Mouse (Mus musculus) right cerebral cortex, postnatal 10 days (tissue): ENCODE measurements at regions not wholly inside any gene's neighbourhood (a gene's known extent, or its start where the extent isn't known, plus 50 kb on each side); places are given as distances from the start of the nearest gene placed in this dataset.
A peak's percentile ranks its signal among the peaks of the same experiment; 100 is the strongest.

ENCODE experiments used
- DNase-seq, 2 experiments: peaks; one replicate each; pipeline ENCODE4 v3.0.0; 2021; ENCODE audit warnings: low spot score in 2 of 2

GRCm38 (mm10) chr8:127662776-127663499 is 599.2 kb downstream of the Pard3 start:
- no peak for DNase-seq

GRCm38 (mm10) chr8:127666606-127667005 is 602.9 kb downstream of the Pard3 start:
- DNase-seq = no peak

GRCm38 (mm10) chr8:127668991-127669390 is 605.3 kb downstream of the Pard3 start:
- no peak for DNase-seq

DNA sequence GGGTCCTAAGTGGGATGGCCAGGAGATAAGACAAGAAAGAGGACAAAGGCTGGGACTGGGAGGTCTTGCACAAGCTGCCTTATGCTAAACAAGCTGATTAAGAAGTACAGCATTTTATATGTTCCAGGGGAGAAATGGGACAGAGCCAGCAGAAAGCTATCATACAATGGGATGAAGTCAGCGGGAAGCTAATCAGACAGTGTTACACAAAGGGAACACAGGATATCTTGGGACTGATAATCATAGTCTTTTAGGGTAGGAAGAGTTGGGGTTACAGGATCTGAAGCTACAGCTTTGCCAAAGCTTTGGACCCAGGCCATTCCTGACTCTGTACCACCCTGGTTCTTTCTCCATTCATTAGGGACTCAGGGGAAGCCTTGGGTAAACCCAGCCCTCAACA is 610.4 kb downstream of the Pard3 start:
- DNase-seq = no peak

- DNase-seq = peak; percentile 71 to 81
Measured at GRCm38 (mm10) chr8:127675377-127675776, 611.7 kb downstream of the Pard3 start.

DNA sequence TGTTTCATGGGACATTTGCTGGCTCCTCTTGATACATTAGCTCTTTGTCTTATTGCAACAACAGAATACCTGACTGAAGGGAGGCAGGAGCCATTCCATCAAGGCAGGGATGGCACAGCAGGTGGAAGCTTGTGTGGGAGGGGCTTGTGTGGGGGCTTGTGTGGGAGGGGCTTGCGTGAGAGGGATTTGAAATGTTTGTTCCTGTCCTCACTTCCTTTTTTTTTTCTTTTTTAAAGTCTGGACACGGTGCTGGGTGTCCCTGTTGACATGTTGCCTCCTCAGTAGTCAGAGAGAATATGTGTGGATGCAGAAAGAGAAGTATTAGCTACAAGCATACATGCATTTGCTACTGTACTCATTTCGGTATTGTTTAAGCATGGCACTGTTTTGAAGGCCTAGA is 616.5 kb downstream of the Pard3 start:
- no peak for DNase-seq

- DNase-seq = peak; percentile 38 to 58
Measured at GRCm38 (mm10) chr8:127684213-127684612, 620.5 kb downstream of the Pard3 start.

DNA sequence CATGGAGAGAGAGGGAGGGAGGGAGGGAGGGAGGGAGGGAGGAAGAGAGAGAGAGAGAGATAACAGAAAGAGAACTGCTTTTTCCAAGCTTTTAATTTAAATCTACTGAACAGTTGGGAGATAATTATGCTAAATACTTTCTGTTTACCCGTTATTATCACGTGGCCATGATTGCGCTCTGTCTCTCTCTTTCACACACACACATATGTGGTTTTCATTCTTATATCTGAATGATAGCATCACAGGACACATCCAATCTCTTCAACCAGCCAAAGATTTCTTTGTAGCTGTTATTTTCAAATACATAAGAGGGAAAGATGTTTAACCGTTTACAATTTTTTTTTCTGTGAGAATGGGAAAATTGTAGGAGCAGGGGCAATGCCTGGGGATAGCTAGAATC is 627.1 kb downstream of the Pard3 start:
- DNase-seq = no peak

DNA sequence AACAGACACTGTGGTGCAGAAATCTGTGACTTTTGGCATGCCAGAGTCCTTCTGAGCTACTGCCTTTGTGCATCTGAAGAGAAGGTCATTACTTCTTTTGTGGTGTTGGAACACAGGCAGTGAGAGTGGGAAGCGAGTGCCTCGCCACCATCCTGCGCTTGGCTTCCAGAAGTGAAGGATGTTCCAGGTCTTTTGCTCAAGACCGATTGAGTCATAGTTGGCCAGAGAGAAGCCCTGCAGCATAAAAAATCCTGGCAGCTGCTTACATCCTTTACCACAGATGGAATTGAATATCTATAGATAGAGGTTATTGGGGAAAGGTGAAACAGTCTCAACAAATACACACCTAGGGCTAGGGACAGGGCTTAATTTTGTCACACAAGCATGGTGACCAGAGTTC is 634.7 kb downstream of the Pard3 start:
- no peak for DNase-seq

- DNase-seq = no peak
Measured at GRCm38 (mm10) chr8:127704406-127704805, 640.7 kb downstream of the Pard3 start.

DNA sequence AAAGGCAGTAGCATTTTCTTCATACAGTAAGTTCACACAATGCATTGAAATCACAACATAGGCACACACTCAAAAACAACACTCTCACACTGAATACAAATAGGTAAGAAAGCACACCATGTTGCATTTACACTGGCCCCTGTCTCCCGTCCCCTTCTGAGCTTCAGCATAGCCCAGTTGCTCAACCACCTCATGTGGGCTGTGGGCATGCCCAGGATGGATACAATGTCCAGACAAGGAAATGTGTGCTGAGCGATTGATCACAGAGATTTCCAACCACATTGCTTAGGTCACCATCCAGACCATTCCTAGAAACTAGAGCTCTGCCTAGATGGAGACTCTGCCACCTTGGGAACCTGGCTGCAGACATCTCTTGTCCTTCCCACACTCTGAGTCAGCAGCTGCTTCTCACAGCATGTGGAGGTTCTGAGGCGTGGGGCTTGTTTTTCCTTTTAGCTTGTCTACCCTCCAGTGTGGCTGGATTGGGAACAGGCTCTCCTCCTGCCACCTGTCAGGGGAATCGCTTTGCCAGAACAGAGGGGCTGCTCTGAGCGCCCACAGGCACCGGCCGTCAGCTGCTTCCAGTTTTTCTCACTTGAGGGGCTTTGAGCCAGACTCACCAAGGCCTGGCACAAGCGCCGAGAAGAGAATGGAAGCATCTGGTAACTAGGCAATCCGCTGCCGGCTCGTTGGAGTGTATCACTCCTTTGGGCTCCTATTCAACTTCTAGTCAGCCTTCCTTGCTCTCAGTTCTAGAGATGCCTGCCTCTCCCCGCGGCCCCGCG is 642.5 kb downstream of the Pard3 start:
- DNase-seq = peak; percentile 84 to 89

GRCm38 (mm10) chr8:127709439-127709838 is 645.7 kb downstream of the Pard3 start:
- DNase-seq = no peak

GRCm38 (mm10) chr8:127715097-127715496 is 643.3 kb upstream of the Nrp1 start:
- DNase-seq = no peak

DNA sequence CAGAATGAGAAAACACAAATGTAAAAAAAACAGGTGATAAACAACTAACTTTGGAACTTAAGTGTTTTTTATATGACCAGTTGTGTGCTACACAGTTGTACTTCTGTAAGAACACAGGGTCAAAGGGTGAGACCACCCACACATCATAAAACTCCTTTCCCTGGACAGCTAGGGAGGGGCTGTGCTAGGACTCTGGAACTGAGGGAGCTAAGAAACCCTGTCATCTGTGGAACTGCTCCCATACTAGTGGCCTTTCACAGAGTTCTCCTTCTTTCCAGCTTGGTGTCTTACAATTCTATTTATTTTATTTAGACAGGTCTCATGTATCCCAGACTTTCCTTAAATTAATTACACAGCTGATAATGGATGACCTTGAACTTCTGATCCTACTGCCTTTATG is 640.4 kb upstream of the Nrp1 start:
- DNase-seq = no peak

DNA sequence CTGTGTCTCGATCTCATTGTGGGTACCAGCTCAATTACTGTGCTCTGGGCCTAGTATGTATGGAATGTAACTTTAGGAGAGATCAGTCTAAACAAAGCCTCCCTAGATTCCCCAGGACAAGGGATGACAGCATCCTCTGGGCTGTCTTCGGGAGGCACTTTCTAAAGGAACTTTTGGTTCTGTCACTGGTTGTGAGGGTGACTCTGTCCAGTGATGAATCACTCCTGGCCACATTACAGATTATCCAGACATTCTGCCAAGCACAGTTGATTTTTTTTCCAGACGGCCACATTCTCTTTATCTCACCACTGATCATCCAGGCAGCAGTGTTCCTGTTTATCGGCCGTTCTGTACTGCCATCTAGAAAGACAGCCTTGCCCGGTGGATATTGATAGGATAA is 638.5 kb upstream of the Nrp1 start:
- no peak for DNase-seq

DNA sequence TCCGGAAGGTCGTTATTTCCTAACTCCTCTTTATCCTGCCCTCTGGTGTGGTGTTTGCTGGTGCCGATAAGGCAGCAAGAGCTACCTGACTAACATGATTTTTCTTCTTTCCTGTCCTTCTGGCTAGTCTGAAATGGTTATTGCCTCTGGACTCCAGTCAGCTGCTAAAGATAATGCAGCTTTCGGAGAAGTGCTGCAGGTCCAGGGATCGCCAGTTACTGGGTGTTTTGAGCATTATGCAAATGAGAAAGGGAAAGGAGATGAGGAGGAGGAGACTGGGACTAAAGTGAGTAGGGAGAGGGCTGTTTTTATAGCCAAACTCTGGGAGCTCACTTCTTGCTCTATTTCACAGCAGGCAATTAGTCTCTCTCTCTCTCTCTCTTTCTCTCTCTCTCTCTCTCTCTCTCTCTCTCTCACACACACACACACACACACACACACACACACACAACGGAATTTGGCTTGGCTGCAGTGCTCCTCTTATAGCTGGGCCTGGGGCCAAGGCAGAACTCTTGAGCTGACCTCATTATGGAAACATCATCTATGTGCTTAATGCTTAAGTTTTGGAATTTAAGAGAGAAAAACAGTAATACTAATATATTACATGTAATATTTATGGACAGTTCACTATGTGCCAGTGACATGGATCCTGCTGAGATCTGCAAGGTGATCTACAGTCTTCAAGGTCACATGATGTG is 637.7 kb upstream of the Nrp1 start:
- no peak for DNase-seq

- DNase-seq = no peak
Measured at GRCm38 (mm10) chr8:127721624-127722023, 636.8 kb upstream of the Nrp1 start.

DNA sequence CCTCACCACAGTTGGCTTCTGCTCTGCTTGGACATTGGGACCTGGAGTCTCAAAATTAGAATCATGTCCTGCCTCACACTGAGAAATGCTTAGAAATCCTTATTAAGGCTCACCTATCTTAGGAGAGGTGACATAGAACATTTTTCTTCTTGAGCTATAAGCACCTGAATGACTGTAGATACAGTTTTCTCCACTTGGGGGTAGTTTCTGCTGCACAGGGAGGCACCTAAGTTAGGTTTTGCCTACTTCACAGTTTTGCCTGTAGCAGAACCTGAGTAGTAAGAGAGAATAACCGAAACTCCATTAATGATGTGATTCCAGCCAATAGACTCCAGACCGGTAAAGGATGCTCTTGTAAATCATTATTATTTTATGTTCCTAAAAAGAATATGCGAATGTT is 624.3 kb upstream of the Nrp1 start:
- no peak for DNase-seq

- DNase-seq = no peak
Measured at GRCm38 (mm10) chr8:127742236-127742635, 616.2 kb upstream of the Nrp1 start.

DNA sequence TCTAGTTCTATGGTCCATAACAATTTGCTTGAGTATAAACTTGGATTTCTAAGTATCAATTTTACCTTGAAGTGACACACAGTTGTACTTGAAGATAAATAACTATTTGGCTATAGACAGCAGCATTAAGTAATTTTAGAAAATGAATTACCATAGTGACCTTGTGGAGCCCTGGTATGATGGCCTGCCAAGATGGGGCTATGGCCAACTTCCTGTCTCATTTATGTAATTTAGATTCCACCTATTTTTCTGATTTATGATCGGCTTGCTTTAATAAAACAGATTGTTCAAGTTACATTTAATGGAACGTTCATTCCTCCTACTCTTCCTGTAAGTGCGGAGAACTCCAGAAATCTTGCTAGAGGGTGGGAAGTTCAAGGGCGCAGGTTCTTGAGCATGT is 613.2 kb upstream of the Nrp1 start:
- DNase-seq = no peak

- DNase-seq = no peak
Measured at GRCm38 (mm10) chr8:127746456-127746855, 611.9 kb upstream of the Nrp1 start.

GRCm38 (mm10) chr8:127752871-127753270 is 605.5 kb upstream of the Nrp1 start:
- DNase-seq = no peak
